Mouse (Mus musculus) layer of hippocampus, postnatal 36 days (tissue): ENCODE measurements at regions not wholly inside any gene's neighbourhood (a gene's known extent, or its start where the extent isn't known, plus 50 kb on each side); places are given as distances from the start of the nearest gene placed in this dataset.

ENCODE experiments used
- DNase-seq, 2 experiments: peaks; one replicate each; pipeline ENCODE4 v3.0.0; 2022

DNA sequence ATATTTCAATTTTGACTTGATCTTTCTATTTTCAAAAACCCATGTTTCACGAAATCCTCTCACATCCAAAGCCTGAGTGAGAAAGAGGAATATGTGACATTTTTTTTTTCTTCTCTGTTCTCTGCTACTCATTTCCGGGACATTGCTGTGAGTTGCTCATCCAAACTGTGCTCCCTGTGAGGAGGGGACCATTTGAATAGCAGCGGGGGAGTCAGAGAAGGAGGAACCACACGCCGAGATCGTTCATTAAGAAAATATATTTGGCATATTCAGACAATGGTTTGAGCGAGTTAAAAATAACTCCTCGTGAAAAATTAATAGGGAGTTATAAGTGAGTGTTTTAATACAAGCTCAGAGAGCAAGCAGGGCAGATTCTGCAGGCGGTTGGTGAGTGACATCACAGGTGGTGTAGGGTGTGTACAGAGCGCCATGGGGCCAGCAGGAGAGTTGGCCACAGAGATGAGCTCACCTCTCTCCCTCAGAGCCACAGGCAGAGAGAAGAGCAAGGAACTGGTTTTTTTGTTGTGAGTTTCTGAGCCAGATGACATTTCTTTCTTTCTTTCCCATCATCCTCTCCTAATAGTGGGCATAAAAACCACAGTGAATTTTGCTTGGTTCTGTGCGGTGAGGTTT lies 54.4 kb upstream of the Calcoco1 start:
- DNase-seq: no peak

DNA sequence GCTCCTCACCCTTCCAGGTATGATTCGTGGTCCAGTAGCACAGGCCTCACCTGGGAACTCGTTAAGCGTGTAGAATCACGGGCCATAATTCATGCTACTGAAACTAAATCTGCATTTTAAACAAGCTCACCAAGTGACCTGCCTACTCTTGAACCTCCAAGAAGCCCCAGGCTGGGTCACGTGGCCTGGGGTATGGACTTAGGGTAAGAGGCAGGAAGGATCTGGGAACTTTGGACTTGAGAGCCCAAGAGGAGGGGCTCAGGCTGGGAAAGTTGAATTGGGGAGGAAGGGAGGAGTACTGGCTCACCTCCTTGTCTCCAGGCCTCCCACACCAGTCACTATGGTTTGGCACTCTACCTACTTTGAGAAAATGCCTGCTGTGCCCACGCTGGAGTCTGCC lies 58.6 kb upstream of the Calcoco1 start:
- DNase-seq: no peak

DNA sequence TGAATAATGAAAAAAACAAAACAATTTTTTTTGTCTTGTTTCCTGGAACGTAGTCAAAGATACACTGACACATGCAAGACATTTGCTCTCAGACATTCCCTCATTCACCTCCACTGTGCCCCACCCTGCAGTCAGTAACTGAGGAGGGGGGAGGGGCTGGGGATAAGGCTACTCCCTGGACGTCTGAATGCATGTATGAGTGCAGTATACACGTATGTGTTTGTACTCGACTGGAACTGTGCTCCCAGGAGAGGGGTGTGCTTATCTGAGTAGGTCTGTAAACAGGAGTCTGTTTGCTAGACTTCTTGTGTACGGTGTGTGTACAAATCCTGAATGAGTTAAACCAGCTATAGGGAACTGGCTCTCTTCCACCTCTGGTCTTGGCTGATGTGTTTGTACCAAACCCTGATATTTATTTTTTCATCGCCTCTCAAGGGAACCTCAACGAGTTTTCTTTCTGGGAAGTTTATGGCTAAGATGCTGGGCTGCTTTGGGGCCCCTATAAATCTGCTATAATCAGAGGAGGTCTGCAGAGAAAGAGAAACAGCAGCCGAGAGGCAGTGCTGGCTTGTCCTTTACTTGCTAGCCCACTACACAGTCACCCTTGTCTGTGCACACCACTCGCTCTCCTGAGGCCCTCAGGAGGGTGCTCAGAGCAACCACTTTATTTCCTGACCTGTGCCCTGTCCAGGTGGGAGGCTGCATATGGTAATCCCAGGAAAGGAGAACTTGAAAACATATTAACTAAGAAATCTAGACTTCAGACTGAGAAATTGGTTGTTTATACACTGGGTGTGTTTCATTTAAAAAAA lies 61.2 kb upstream of the Calcoco1 start:
- no peak for DNase-seq

DNA sequence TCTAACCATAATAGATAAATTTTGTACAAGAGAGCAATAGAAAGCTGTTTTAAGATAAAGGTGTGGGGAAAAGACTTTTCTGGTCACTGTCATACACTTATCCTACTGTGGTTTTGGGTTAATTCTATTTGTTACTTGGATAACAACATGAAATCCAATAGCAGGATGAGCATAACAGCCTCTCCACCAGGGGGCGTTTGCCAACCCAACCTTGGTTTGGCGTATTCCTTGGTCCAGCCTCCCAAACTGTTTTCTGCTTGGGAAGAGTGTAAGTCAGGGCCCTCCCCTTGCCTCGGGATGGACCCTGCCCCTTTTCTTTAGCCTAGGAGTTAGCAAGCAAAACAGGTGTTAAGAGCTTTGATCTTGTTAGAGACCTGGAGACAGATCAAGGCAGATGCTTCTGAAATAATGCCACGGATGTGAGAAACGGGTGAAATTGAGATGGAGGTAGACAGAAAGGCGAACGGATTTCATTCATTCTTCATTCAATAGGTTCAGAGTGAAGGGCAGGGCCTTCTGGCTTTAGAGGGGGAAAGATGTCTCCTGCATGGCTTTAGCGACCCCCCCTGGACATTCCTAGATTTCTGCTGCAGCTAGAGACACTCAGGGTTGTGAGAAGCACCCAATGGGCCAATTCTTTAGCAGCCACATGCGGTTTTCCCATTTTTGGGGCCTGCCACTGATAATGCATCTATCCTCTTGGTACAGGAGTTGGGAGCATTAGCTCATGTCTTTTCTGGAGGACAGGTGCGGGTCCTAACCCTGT lies 63.3 kb upstream of the Calcoco1 start:
- no peak for DNase-seq

DNA sequence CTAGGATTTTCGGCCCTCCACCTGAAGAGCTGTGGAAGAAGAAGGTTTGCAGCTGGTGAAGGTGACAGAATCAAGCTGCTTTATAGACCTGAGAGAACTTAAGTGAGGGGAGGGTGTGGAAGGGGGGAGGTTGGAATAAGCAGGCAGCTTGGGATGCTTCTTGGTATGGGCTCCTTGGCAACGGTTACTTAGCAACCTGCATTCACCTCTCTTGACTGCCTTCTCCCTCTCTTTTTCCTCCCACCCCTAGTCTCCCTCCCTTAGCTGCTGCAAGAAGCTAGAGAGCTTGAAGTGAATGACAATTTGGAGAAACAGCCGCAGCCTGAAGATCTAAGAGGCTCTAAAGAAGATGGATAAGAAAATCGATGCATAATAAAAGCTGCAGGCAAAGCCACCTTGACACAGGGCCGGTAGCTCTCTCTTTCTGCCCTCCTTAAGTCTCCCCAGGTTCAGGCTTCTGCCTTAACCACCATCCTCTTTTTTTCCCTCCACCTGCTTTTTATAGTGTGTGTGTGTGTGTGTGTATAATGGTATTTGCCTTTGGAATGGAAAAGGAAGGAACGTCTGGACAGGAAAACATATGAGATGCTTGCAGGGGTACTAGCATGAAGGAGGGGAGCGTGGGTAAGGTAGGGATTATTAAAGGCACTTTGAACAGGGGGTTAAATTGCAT lies 67.0 kb upstream of the Calcoco1 start:
- peak; percentile 47 to 51 for DNase-seq

DNA sequence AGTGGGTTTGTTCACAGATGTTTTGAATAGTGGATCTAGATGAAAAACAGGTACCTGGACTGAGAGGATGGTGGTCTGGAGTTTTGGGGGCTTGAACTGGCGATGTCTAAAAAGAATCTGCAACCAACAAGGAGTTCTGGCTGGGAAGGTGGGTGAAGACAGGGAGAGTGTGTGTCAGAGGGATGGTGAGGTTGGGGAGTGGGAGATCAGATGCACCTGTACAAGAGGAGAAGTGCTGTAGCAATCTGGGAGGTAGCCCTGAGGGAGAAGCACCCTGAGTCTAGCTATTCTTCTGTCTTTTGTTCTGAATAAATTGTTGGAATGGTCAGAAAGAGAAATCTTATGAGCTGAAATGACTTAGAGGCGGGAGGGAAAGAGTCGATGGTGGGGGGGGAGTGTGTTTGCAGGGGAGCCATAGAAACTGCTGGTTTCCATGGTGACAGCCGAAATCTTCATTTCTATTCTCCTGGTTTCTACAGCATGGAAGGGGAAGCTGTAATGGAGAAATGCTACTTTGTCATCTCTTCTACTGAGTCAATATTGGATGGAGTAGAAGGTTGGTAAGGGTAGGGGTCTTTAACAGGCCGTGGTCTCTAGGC lies 75.1 kb upstream of the Calcoco1 start:
- DNase-seq: no peak

DNA sequence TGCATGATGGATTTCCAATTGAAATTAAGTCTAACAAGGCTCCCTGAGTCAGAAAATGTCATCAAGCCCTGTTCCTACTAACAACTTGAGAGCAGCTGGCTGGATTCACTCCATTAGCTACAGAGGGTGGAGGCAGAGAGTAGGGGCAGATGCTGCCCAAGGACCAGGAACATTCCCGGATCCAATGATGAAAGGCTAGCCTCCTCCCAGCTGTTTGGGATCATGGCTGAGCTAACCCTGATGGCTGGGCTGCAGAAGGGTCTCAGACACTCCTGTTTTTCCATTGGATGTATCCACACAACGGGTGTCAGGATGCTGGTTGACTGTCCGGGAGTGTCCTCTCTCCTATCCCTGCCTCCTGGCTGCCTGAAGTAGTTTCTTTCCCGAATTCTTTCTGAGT lies 78.1 kb upstream of the Calcoco1 start:
- no peak for DNase-seq

DNA sequence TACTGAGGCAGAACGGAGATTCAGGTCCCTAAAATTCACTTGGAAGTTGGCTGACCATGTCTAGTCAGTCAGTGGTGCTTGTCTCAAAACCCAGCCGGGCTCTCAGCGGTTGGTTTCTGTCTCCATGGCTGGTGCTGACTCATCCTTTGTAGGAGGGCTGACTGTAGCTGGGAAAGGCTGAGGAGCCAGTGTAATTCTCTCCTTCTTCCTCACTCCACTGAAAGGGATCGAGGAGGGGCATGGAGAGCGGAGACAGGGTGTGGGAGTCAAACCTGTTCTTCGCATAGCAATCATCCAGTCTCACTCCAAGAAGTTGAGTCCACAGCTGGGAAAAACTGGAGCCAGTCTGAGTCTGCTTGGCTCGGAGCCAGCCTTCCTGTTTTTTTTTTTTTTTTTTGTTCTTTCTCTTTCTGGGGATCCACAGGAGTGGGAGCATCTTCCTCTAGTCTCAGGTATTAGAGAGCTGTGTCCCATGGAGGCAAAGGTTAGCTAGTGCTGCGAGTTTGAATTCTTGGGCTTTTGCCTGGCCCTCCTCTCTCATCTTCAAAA lies 80.4 kb upstream of the Calcoco1 start:
- peak; percentile 34 to 37 for DNase-seq

DNA sequence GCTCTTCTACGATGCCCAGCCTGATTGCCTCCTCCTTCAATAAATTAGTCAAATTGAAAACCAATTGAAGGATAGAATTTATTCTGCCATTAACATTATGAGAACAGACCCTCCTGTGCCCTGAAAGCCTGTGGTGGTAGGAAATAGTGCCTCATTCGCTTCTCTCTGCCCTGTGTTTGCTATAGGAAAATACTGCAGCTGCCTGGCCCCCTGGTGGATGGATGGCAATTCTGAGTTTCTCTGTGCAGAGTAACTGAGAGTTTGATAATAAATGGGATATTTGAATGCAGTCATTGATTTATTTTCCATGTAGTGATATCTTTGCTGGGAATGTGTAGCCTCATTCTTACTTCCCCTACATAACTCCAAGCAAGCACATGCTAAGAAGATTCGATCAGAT lies 85.4 kb upstream of the Calcoco1 start:
- peak in 1 of 2 experiments; percentile 41 for DNase-seq

DNA sequence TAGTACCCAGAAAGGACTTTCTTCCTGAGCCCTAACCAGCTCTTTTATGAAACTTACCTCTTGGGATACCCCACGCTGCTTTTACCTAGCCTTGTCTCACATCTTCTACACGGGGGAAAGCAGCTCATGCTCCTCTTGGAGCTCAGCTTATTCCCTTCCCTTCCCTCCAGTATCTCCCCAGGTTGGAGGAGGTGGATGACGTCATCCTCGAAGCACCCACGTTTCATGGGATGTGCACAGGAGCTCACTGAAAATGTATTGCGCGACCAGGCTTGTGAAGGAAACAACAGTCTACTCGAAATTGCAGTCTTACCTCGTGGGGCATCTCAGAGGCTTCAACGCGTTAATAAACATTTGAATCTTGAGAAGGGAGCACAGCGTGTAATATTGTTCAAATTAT lies 97.2 kb upstream of the Calcoco1 start:
- no peak for DNase-seq

DNA sequence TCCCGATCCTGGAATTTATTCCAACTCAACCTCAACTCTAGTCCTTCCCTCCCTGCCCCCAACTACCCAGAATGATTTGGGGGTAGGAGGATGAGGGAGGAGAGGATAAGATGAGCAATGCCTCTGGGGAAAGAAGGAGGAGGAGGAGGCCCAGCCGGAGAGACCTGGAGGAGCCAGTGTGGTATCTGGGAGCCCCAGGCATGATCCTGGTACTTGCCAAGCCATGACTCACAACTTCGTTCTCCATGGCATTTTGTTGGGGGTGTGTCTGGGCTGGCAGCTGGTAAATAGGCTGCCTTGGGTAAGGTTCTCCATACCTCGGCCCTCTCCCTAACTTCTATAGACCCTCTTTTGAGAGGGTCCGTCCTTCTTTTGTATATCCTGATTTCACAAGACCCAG lies 81.2 kb upstream of the Hoxc13 start:
- DNase-seq: no peak

DNA sequence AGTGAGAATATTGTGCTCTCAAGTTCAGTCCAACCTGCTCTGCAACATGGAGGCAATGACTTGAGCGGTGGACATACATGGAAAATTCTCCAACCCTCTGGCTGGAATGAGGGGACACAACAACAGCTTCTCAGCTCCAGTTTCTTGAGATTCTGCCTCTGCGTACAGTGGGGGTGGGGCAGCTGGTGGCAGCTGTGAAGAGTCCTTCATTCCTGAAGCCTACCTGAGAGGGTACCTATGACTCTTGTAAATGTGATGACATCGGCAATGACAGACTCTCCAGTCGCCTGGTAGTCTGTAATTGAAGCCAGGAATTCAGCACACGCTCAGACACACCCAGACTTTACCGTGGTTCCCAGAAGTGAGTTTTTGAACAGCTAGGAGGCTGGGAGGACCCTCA lies 58.5 kb upstream of the Hoxc13 start:
- no peak for DNase-seq

DNA sequence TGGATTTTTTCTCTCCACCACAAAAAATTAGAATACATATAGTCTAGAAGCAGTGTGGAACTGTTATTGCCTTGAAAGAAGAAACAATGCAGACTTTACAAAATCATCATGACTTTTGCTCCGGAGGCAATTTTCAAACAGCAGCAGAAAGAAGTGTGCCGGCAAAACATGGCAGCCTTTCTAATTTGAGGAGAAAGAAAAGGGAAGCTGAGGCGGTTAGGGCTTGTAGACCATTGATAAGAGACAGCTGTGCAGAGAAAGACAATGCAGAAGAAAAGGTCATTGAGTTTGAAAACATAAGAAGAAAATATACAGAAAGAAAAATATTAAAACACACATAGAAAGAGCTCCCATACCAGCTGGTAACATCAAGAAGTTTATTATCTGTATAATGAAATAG lies 54.1 kb upstream of the Hoxc13 start:
- no peak for DNase-seq
